Mouse (Mus musculus) bone marrow macrophage, adult 2 months (primary cell): Measurements from ENCODE around the gene H2-Q4. TPM values are rescaled to one million over a fixed set of nuclear protein-coding genes. Genes with fewer than 3 reads are reported as not detected.
"Not testable (repeated sequence)": the region's sequence is repeated elsewhere in the genome, so short reads cannot be mapped to it uniquely, and the experiment has no call there.

Source experiments
- H3K27ac ChIP-seq: 2 replicates; pipeline ENCODE4 v1.5.1; 2012; ENCODE audit warnings: low read depth, low read length; ENCODE audit not compliant: insufficient read depth
- H3K4me1 ChIP-seq: 2 replicates; pipeline ENCODE4 v1.6.1; 2012; ENCODE audit warnings: low read length; ENCODE audit not compliant: control insufficient read depth, insufficient read depth
- H3K4me3 ChIP-seq: 2 replicates; pipeline ENCODE4 v1.5.1; 2012; ENCODE audit warnings: mild to moderate bottlenecking, low read length, moderate library complexity; ENCODE audit not compliant: insufficient read depth
- CTCF ChIP-seq: IDR thresholded peaks from 2 replicates; pipeline ENCODE4 v1.5.1; 2012; ENCODE audit warnings: low read depth, mild to moderate bottlenecking, low read length, moderate library complexity
- POLR2A ChIP-seq: IDR thresholded peaks from 2 replicates; pipeline ENCODE4 v1.6.1; 2012; ENCODE audit warnings: mild to moderate bottlenecking, low read depth, low read length, borderline replicate concordance
- polyA plus RNA-seq: library from polyadenylated mRNA; stranded (reverse); fragments of >200 nt; gene quantifications from 2 replicates; pipeline ENCODE4 v1.2.4, GENCODE M21; 2012; ENCODE audit not compliant: missing spikeins, insufficient read depth, insufficient read length

Gene H2-Q4
- polyA plus RNA-seq, 1 experiment: 102 TPM

DNA sequence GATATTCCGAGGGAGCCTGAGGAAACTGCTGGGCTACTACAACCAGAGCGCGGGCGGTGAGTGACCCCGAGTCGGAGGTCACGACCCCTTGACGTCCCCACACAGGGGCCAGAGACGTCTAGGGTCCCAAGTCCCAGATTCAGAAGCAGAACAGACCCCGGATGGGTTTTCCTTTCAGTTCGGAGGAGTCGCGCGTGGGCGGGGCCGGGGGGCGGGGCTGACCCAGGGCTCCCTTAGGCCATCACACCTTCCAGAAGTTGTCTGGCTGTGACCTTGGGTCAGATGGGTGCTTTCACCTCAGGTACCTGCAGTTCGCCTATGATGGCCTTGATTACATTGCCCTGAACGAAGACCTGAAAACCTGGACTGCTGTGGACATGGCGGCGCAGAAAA lies 20.0 kb upstream of the H2-Q4 start:
- H3K27ac ChIP-seq: no peak overlapping the region
- no peak for TF ChIP-seq POLR2A
- no peak for TF ChIP-seq CTCF
- no peak overlapping the region for H3K4me3 ChIP-seq
- no peaks in the 10 kb centered on the region for H3K4me1 ChIP-seq

DNA sequence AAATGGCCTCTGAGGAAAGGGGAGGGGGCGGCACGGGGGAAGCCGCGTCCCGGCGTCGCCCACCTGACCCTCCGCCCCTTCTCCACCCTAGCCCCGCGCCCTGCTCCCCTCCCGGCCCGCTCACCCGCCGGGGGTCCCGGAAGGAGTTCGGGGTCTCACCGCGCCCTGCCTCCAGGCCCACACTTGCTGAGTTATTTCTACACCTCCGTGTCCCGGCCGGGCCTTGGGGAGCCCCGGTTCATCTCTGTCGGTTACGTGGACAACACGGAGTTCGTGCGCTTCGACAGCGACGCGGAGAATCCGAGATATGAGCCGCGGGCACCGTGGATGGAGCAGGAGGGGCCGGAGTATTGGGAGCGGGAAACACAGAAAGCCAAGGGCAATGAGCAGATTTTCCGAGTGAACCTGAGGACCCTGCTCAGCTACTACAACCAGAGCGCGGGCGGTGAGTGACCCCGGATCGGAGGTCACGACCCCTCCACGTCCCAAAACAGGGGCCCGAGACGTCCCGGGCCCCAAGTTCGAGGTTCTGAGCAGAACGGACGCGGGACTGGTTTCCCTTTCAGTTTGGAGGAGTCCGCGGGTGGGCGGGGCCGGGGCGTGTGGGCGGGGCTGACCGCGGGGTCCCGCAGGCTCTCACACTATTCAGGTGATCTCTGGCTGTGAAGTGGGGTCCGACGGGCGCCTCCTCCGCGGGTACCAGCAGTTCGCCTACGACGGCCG lies 473 bp downstream of the H2-Q4 start:
- TF ChIP-seq CTCF (no peak), POLR2A (no peak)
- H3K4me1 ChIP-seq: peaks cover 5% of the 10 kb centered on the region
- H3K4me3 ChIP-seq: peak overlapping the region; percentile 70
- H3K27ac ChIP-seq: no peak overlapping the region

GRCm38 (mm10) chr17:35389796-35390195 lies 10.4 kb downstream of the H2-Q4 start:
- not testable (repeated sequence) for H3K4me1 ChIP-seq, H3K27ac ChIP-seq, H3K4me3 ChIP-seq
- TF ChIP-seq CTCF: peak; percentile 42

DNA sequence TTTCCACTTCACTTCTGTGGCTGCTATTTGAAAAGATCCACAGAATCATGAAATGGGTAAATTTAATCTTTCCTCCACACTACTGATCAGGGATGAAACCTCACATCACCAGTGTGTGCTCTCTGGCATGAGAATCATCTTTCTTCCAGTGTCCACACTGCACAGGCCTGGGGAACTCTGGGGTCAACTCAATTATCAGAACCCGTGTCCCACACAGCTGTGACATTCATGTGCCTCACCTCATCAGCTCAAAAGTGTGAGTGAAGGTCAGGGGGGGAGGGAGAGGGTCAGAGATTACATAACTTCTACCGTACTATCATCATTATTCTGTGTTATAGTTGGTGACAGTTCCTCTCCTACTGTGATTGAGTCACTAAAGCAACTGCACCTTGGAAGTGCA lies 13.3 kb downstream of the H2-Q4 start:
- not testable (repeated sequence) for H3K4me3 ChIP-seq, H3K27ac ChIP-seq, H3K4me1 ChIP-seq

- H3K4me3 ChIP-seq: peak overlapping the region; percentile 45
- H3K27ac ChIP-seq, H3K4me1 ChIP-seq: not testable (repeated sequence)
Measured at GRCm38 (mm10) chr17:35393864-35394800, 14.7 kb downstream of the H2-Q4 start.

DNA sequence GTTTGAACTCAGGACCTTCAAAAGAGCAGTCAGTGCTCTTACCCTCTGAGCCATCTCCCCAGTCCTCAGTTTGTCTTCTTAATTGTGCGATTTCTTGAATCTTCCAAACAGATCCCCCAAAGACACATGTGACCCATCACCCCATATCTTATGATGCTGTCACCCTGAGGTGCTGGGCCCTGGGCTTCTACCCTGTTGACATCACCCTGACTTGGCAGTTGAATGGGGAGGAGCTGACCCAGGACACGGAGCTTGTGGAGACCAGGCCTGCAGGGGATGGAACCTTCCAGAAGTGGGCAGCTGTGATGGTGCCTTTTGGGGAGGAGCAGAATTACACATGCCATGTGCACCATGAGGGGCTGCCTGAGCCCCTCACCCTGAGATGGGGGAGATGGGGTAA lies 17.5 kb downstream of the H2-Q4 start:
- not testable (repeated sequence) for H3K27ac ChIP-seq, H3K4me1 ChIP-seq, H3K4me3 ChIP-seq

GRCm38 (mm10) chr17:35413057-35413456 lies 33.6 kb downstream of the H2-Q4 start:
- not testable (repeated sequence) for H3K27ac ChIP-seq, H3K4me3 ChIP-seq, H3K4me1 ChIP-seq

GRCm38 (mm10) chr17:35415273-35416129 lies 36.1 kb downstream of the H2-Q4 start:
- not testable (repeated sequence) for H3K27ac ChIP-seq, H3K4me3 ChIP-seq, H3K4me1 ChIP-seq

- no peak for TF ChIP-seq POLR2A
- no peak for TF ChIP-seq CTCF
- Histone ChIP-seq H3K4me3 (no peak overlapping the region), H3K27ac (no peak overlapping the region), H3K4me1 (no peaks in the 10 kb centered on the region)
Measured at GRCm38 (mm10) chr17:35418772-35419171, 39.4 kb downstream of the H2-Q4 start.

DNA sequence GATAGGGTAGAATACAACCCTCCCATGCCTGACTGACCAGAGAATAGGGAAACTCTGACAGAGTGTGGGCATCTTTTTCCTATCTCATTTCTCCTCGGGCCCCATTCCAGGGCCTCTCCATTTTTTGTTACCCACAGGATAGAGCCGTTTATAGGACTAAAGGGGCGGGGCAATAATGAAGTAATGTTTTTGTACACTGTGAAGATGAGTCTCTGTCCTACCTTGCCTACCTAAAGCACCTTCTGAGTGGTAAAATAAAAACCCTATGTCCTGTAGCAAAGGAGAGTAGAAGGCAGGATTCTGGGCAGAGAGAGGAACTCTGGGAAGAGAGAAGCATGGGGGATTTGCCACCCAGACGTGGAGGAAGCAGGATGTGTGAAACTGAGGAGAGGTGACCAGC lies 40.1 kb downstream of the H2-Q4 start:
- H3K27ac ChIP-seq, H3K4me1 ChIP-seq, H3K4me3 ChIP-seq: not testable (repeated sequence)
